Mouse (Mus musculus) small intestine, adult 2 months (tissue): ENCODE data around the gene Maml2. TPM values are rescaled to one million over a fixed set of nuclear protein-coding genes. Genes with fewer than 3 reads are reported as not detected.

Source experiments
- H3K27ac ChIP-seq: fragments of 200-500 bp; 2 replicates; pipeline ENCODE4 v1.5.1; 2012; ENCODE audit warnings: low read depth, low read length, control low read depth, inconsistent platforms; ENCODE audit not compliant: insufficient read depth
- H3K27me3 ChIP-seq: fragments of 200-500 bp; 2 replicates; pipeline ENCODE4 v1.6.1; 2012; ENCODE audit warnings: mild to moderate bottlenecking, moderate library complexity, low read length, inconsistent platforms; ENCODE audit not compliant: control insufficient read depth, insufficient read depth
- H3K36me3 ChIP-seq: fragments of 200-500 bp; 2 replicates; pipeline ENCODE4 v1.6.1; 2012; ENCODE audit warnings: mild to moderate bottlenecking, low read length, control low read depth, inconsistent platforms; ENCODE audit not compliant: control insufficient read depth, insufficient read depth
- H3K4me1 ChIP-seq: fragments of 200-500 bp; 2 replicates; pipeline ENCODE4 v1.6.1; 2012; ENCODE audit warnings: low read length, inconsistent platforms, mixed read lengths; ENCODE audit not compliant: control insufficient read depth, insufficient read depth, insufficient read length
- H3K4me3 ChIP-seq: fragments of 200-500 bp; 2 replicates; pipeline ENCODE4 v1.5.1; 2012; ENCODE audit warnings: low read depth, mild to moderate bottlenecking, control low read depth, inconsistent platforms, low read length, moderate library complexity
- CTCF ChIP-seq: fragments of 200-500 bp; IDR thresholded peaks from 2 replicates; pipeline ENCODE4 v1.5.1; 2012; ENCODE audit warnings: low read depth, mild to moderate bottlenecking, control low read depth, inconsistent platforms, low read length, moderate library complexity, mixed read lengths; ENCODE audit not compliant: insufficient replicate concordance, insufficient read length; ENCODE audit errors: extremely low read depth
- POLR2A ChIP-seq: fragments of 200-500 bp; IDR thresholded peaks from 2 replicates; pipeline ENCODE4 v1.6.1; 2012; ENCODE audit warnings: low read depth, mild to moderate bottlenecking, control low read depth, inconsistent platforms, low read length, moderate library complexity
- WGBS: fragments of 180-500 bp; shearing (Covaris S2); methylation state at CpG from one replicate; pipeline ENCODE4 v1.1.7; 2018; 5-methylcytosine and 5-hydroxymethylcytosine counted together
- polyA plus RNA-seq: library from polyadenylated mRNA; depleted of rRNA; stranded (reverse); fragments of >200 nt; gene quantifications from 2 replicates; pipeline ENCODE4 v1.2.3, GENCODE M21; 2012

Maml2 gene
- polyA plus RNA-seq, 1 experiment = 2.8 TPM

DNA sequence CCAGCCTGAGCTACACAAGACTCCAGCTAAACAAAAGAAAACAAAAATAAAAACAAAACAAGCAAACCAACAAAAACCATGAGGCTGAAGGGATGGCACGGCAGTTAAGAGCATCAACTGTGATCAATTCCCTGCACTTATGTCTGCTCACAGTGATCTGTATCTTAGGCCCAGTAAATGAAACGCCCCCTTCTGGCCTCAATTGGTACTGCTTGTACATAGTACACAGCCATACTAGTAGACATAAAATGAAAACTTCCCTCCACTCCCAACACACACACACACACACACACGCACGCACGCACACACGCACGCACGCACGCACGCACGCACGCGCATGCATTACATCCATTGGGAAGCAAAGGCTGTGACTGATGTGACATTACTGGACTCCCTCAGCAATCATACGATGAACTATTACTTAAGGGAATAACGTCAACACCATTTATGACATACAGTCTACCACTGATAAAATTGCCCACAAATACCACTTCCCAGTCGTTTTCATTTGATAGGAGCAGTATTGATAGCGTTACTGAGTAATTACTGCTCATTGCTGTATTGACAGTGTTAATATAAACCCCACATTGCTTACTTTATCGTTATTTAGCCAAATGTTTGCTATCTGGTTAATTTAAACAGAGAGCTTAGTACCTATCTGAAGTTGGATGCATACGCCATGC, 389.4 kb downstream of the Maml2 start:
- no peaks in the 10 kb centered on the region for H3K27me3 ChIP-seq
- H3K36me3 ChIP-seq = no peaks in the 10 kb centered on the region
- 71% methylated on average over 19 of the region's 19 CpGs for WGBS
- no peak overlapping the region for H3K27ac ChIP-seq
- H3K4me1 ChIP-seq = peaks cover 2% of the 10 kb centered on the region; the same call in 1 of the 2 replicates
- TF ChIP-seq CTCF (no peak), POLR2A (no peak)
- no peak overlapping the region for H3K4me3 ChIP-seq

DNA sequence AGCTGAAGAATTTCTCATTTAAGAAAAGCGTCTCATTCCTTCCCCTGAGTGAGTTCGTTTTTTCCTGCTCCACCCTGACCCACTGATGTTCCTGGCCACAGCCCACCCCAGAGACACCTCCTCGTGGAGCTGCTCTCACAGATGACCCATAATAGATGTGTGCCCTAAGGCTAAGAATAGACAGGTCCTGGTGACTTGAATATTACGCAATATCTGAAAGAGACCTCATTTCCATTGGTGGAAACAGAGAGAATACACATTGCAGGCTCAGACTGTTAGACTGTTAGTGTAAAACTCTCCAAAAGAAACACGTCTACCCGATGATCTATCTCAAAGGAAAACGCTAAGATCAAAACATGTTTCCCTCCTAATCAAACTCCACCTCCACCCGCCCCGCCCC, 391.2 kb downstream of the Maml2 start:
- no peaks in the 10 kb centered on the region for H3K36me3 ChIP-seq
- no peaks in the 10 kb centered on the region for H3K27me3 ChIP-seq
- H3K4me3 ChIP-seq = no peak overlapping the region
- H3K27ac ChIP-seq = no peak overlapping the region
- WGBS = 46% methylated on average over 9 of the region's 9 CpGs
- H3K4me1 ChIP-seq = peaks cover 2% of the 10 kb centered on the region; the same call in 1 of the 2 replicates
- TF ChIP-seq POLR2A = no peak

GRCm38 (mm10) chr9:13690321-13690720, 392.6 kb downstream of the Maml2 start:
- H3K27me3 ChIP-seq = no peaks in the 10 kb centered on the region
- H3K4me1 ChIP-seq = peaks cover 2% of the 10 kb centered on the region; the same call in 1 of the 2 replicates
- H3K36me3 ChIP-seq = no peaks in the 10 kb centered on the region
- no peak overlapping the region for H3K27ac ChIP-seq
- 71% methylated on average over 8 of the region's 8 CpGs for WGBS
- no peak overlapping the region for H3K4me3 ChIP-seq
- TF ChIP-seq POLR2A (no peak), CTCF (no peak)

- Histone ChIP-seq H3K36me3 (no peaks in the 10 kb centered on the region), H3K27ac (no peak overlapping the region), H3K27me3 (no peaks in the 10 kb centered on the region), H3K4me1 (no peaks in the 10 kb centered on the region), H3K4me3 (no peak overlapping the region)
- TF ChIP-seq CTCF = no peak
- 56% methylated on average over 3 of the region's 3 CpGs for WGBS
Measured at GRCm38 (mm10) chr9:13693693-13694284, 396.0 kb downstream of the Maml2 start.

DNA sequence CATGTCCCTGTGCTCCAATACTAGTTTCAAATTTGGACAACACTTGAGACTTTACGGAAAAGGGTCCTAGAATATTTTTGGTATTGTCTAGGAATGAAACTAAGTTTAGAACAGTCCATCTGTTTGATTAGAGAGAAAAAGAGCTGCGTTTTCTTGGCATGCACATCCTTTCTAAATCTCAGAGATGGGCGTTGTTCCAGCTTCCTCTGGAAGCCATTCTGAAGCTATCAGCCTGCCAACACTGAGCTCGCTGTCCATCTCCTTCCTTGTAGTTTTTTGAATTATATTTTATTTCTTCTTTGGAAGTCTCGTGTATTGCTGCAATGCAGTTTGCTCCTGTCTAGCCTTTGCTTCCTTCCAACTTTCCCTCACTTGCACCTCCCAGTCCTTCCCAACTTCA, 396.5 kb downstream of the Maml2 start:
- Histone ChIP-seq H3K27me3 (no peaks in the 10 kb centered on the region), H3K4me1 (no peaks in the 10 kb centered on the region), H3K27ac (no peak overlapping the region), H3K4me3 (no peak overlapping the region), H3K36me3 (no peaks in the 10 kb centered on the region)
- 38% methylated on average over 5 of the region's 5 CpGs for WGBS
- TF ChIP-seq CTCF = no peak
- no peak for TF ChIP-seq POLR2A

DNA sequence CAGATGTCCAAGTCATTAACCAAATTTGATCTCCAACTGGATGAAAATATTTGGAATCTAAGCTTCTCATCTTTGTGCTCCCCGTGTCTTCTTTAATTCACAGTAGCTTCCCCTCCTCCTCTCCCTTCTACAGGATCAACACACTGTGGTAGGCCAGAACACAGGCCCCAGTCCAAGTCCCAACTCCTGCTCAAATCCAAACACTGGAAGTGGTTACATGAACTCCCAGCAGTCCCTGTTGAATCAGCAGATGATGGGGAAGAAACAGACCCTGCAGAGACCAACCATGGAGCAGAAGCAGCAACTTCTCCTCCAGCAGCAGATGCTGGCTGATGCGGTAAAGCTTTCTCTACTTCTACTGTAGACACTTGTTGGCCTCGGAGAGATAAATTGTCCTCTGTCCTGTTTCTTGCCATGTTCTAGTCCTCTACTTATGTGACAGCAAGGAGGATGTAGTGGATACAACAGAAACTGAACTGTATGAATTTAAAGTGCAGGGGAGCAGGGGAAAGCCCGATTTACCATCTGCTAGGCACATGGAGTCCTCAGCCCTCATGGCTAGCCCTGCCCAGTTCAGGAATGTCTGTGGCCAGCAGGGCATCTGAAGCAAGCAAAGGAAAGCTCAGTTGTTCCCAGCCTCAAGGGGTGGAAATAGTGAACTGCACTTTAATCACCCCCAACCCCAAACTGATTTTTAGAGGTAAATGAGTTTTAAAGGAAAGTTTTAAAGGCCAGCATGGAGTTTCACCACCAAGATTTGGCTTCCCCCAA, 399.5 kb downstream of the Maml2 start:
- H3K36me3 ChIP-seq = no peaks in the 10 kb centered on the region
- no peak for TF ChIP-seq POLR2A
- TF ChIP-seq CTCF = no peak
- 74% methylated on average over 4 of the region's 4 CpGs for WGBS
- H3K27ac ChIP-seq = peak overlapping the region; percentile 45
- no peaks in the 10 kb centered on the region for H3K4me1 ChIP-seq
- no peak overlapping the region for H3K4me3 ChIP-seq
- no peaks in the 10 kb centered on the region for H3K27me3 ChIP-seq

DNA sequence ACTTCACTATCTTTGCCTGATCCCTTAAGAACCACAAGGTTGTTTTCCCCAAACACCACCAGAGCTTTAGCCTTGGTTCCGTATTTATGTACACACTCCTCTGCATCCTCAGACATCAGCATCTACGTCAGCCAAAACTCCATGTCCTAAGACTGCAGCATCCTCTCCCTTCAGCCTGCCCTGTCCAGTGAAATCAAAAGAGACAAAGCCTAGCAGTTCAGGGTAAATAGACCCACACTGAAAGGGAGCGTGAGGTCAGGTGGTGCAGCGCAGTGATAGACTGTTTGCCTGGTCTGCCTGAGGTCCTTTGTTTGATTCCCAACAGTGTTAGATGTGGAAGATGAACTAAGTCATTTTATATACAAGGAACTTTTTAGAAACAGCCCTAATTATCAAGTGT, 400.1 kb downstream of the Maml2 start:
- Histone ChIP-seq H3K4me3 (no peak overlapping the region), H3K36me3 (no peaks in the 10 kb centered on the region), H3K27ac (peak overlapping the region; percentile 45; the same call in 1 of the 2 replicates), H3K4me1 (no peaks in the 10 kb centered on the region), H3K27me3 (no peaks in the 10 kb centered on the region)
- WGBS = 88% methylated on average over 4 of the region's 4 CpGs
- no peak for TF ChIP-seq POLR2A
- TF ChIP-seq CTCF = no peak
